Mouse (Mus musculus): ENCODE results near the gene Mrps9.

GRCm38 (mm10) chr1:42907153-42907552, 56.1 kb downstream of the Mrps9 start:
- TF ChIP-seq CTCF (IDR thresholded peaks at IDR 0.05; ENCODE audit: borderline replicate concordance, insufficient read depth, low read length): no peak
- TF ChIP-seq POLR2A (IDR thresholded peaks at IDR 0.05; ENCODE audit: low read depth, low read length): no peak

Data from embryonic fibroblast, embryonic 13.5 days (primary cell).